Mouse (Mus musculus): ENCODE data around the gene Krtap2-4.

- TF ChIP-seq POLR2A (IDR thresholded peaks at IDR 0.05; ENCODE audit: extremely low read depth, insufficient read depth, low read length) (no peak), CTCF (IDR thresholded peaks at IDR 0.05; ENCODE audit: low read depth, low read length) (no peak)
Measured at GRCm38 (mm10) chr11:99634653-99635134, 20.0 kb upstream of the Krtap2-4 start, which contains the start of gene Krtap4-2.

All from liver, adult 2 months (tissue).